In genomic region chr2:5844181-5844872, GRCm38 (mm10) we compare ENCODE assay signal across 8 mouse cellular contexts. TPM values are rescaled to one million over a fixed set of nuclear protein-coding genes. Genes with fewer than 3 reads are reported as not detected.
A peak's percentile ranks its signal among the peaks of the same experiment; 100 is the strongest.
DNase-seq lines count a peak whose midpoint lies in the region; ATAC-seq and TF ChIP-seq lines count a peak whose summit lies in the region.

No protein-coding gene starts in this region.

- H3K27ac ChIP-seq in kidney, embryonic 14.5 days (ENCODE audit: low read depth, low read length): peak overlapping the region; percentile 78
- peak overlapping the region; percentile 91 for H3K27ac ChIP-seq in bone marrow macrophage, adult 2 months (ENCODE audit: insufficient read depth, low read depth, low read length)
- peak overlapping the region; percentile 82 for H3K27ac ChIP-seq in hindbrain, embryonic 11.5 days (ENCODE audit: low read depth, low read length)
- H3K27ac ChIP-seq in midbrain, embryonic 12.5 days (replicated peaks): peak overlapping the region; percentile 89

- peaks cover 26% of the 10 kb centered on the region for H3K36me3 ChIP-seq in kidney, embryonic 14.5 days (ENCODE audit: control insufficient read depth, insufficient read depth, low read length)
- peaks cover 14% of the 10 kb centered on the region for H3K36me3 ChIP-seq in hindbrain, embryonic 11.5 days (ENCODE audit: control insufficient read depth, insufficient read depth, low read length)
- peaks cover 34% of the 10 kb centered on the region for H3K36me3 ChIP-seq in midbrain, embryonic 12.5 days

- no peak for TF ChIP-seq POLR2A in bone marrow macrophage, adult 2 months (IDR thresholded peaks at IDR 0.05; ENCODE audit: borderline replicate concordance, low read depth, low read length)

- peak; percentile 51; the same call in 1 of the 2 replicates for ATAC-seq in kidney, embryonic 14.5 days (ENCODE audit: low FRiP score, low TSS enrichment)
- ATAC-seq in hindbrain, embryonic 11.5 days (ENCODE audit: low FRiP score): no peak; the same call in 1 of the 2 replicates
- peak; percentile 8; the same call in 1 of the 2 replicates for ATAC-seq in midbrain, embryonic 12.5 days (ENCODE audit: low FRiP score, low read depth)

- WGBS in kidney, embryonic 14.5 days: 3% methylated on average over 23 of the region's 23 CpGs
- WGBS in hindbrain, embryonic 11.5 days: 4% methylated on average over 23 of the region's 23 CpGs
- WGBS in midbrain, embryonic 12.5 days: 4% methylated on average over 23 of the region's 23 CpGs

- peaks cover 10% of the 10 kb centered on the region for H3K4me1 ChIP-seq in kidney, embryonic 14.5 days (ENCODE audit: control insufficient read depth, insufficient read depth, low read length)
- peaks cover 6% of the 10 kb centered on the region for H3K4me1 ChIP-seq in bone marrow macrophage, adult 2 months (ENCODE audit: control insufficient read depth, insufficient read depth, low read length)
- H3K4me1 ChIP-seq in hindbrain, embryonic 11.5 days (replicated peaks; ENCODE audit: control insufficient read depth, insufficient read depth, low read length): no peaks in the 10 kb centered on the region
- H3K4me1 ChIP-seq in midbrain, embryonic 12.5 days: peaks cover 15% of the 10 kb centered on the region

- no peaks in the 10 kb centered on the region for H3K9me3 ChIP-seq in kidney, embryonic 14.5 days (ENCODE audit: control insufficient read depth, low read length)
- no peaks in the 10 kb centered on the region for H3K9me3 ChIP-seq in hindbrain, embryonic 11.5 days (ENCODE audit: control insufficient read depth, low read length)
- no peaks in the 10 kb centered on the region for H3K9me3 ChIP-seq in midbrain, embryonic 12.5 days

- DNase-seq in kidney, postnatal 25 days: no peak
- DNase-seq in hindbrain, embryonic 11.5 days (ENCODE audit: low spot score): no peak
- DNase-seq in adrenal gland, adult 2 months: no peak
- no peak for DNase-seq in cerebellum, postnatal 14 days
- DNase-seq in spleen, adult 12 weeks (ENCODE audit: low spot score): no peak

- H3K4me2 ChIP-seq in kidney, embryonic 14.5 days (replicated peaks; ENCODE audit: low read depth, low read length): peak overlapping the region; percentile 39
- H3K4me2 ChIP-seq in hindbrain, embryonic 11.5 days (replicated peaks; ENCODE audit: low read depth, low read length): peak overlapping the region; percentile 59
- H3K4me2 ChIP-seq in midbrain, embryonic 12.5 days (replicated peaks): peak overlapping the region; percentile 77

- H3K4me3 ChIP-seq in kidney, embryonic 14.5 days (ENCODE audit: low read length): peak overlapping the region; percentile 83
- H3K4me3 ChIP-seq in bone marrow macrophage, adult 2 months (ENCODE audit: insufficient read depth, low read length): peak overlapping the region; percentile 88
- H3K4me3 ChIP-seq in hindbrain, embryonic 11.5 days (ENCODE audit: low read depth, low read length): peak overlapping the region; percentile 76
- peak overlapping the region; percentile 78 for H3K4me3 ChIP-seq in midbrain, embryonic 12.5 days

- TF ChIP-seq CTCF in bone marrow macrophage, adult 2 months (IDR thresholded peaks at IDR 0.05; ENCODE audit: low read depth, low read length): no peak

- H3K9ac ChIP-seq in kidney, embryonic 14.5 days (ENCODE audit: low read depth, low read length): peak overlapping the region; percentile 59
- peak overlapping the region; percentile 86 for H3K9ac ChIP-seq in hindbrain, embryonic 11.5 days (ENCODE audit: low read depth, low read length)
- peak overlapping the region; percentile 77 for H3K9ac ChIP-seq in midbrain, embryonic 12.5 days (replicated peaks)

- no peaks in the 10 kb centered on the region for H3K27me3 ChIP-seq in kidney, embryonic 14.5 days (ENCODE audit: control insufficient read depth, insufficient read depth, low read length)
- no peaks in the 10 kb centered on the region for H3K27me3 ChIP-seq in hindbrain, embryonic 11.5 days (ENCODE audit: control insufficient read depth, insufficient read depth, low read length)
- no peaks in the 10 kb centered on the region for H3K27me3 ChIP-seq in midbrain, embryonic 12.5 days

RNA-seq across cellular contexts. Expression of gene Nudt5, which starts 0.5 kb away (rescaled TPM):
- polyA plus RNA-seq in kidney, embryonic 14.5 days (2014; fragmentation: Nextera tagmentation; extraction: Ambion mirVana): 83.8 and 101 TPM in 2 replicates
- 22.9 and 23.1 TPM in 2 replicates for polyA plus RNA-seq in bone marrow macrophage, adult 2 months (2012; ENCODE audit: insufficient read depth, insufficient read length, missing spikeins)
- 81.1 and 92.1 TPM in 2 replicates for polyA plus RNA-seq in hindbrain, embryonic 11.5 days (2014; fragmentation: Nextera tagmentation; extraction: Ambion mirVana)
- polyA plus RNA-seq in midbrain, embryonic 12.5 days (2016; fragmentation: Nextera tagmentation; extraction: Ambion mirVana): 71.0 and 73.9 TPM in 2 replicates
- total RNA-seq in adrenal gland, adult 2 months (2021): 10 to 100 TPM; 48.8 to 49.5 TPM
- 4.9 and 7.7 TPM in 2 replicates for polyA plus RNA-seq in adrenal gland, adult 2 months (2012; rRNA removed)

RNA-seq across cellular contexts. Expression of gene Cdc123, which starts 0.6 kb away (rescaled TPM):
- 291 and 357 TPM in 2 replicates for polyA plus RNA-seq in kidney, embryonic 14.5 days (2014; fragmentation: Nextera tagmentation; extraction: Ambion mirVana)
- 102 and 103 TPM in 2 replicates for polyA plus RNA-seq in bone marrow macrophage, adult 2 months (2012; ENCODE audit: insufficient read depth, insufficient read length, missing spikeins)
- polyA plus RNA-seq in hindbrain, embryonic 11.5 days (2014; fragmentation: Nextera tagmentation; extraction: Ambion mirVana): 311 and 312 TPM in 2 replicates
- 348 and 349 TPM in 2 replicates for polyA plus RNA-seq in midbrain, embryonic 12.5 days (2016; fragmentation: Nextera tagmentation; extraction: Ambion mirVana)
- total RNA-seq in adrenal gland, adult 2 months (2021): 100 to 1,000 TPM; 122 to 154 TPM
- polyA plus RNA-seq in adrenal gland, adult 2 months (2012; rRNA removed): 21.7 and 31.2 TPM in 2 replicates

RNA-seq across cellular contexts. Expression of gene Gm13199, which starts 18.4 kb away (rescaled TPM):
- 3.7 and 4.0 TPM in 2 replicates for polyA plus RNA-seq in kidney, embryonic 14.5 days (2014; fragmentation: Nextera tagmentation; extraction: Ambion mirVana)
- polyA plus RNA-seq in bone marrow macrophage, adult 2 months (2012; ENCODE audit: insufficient read depth, insufficient read length, missing spikeins): 1.2 and 2.2 TPM in 2 replicates
- polyA plus RNA-seq in hindbrain, embryonic 11.5 days (2014; fragmentation: Nextera tagmentation; extraction: Ambion mirVana): 1.8 and 2.3 TPM in 2 replicates
- 1.7 and 2.3 TPM in 2 replicates for polyA plus RNA-seq in midbrain, embryonic 12.5 days (2016; fragmentation: Nextera tagmentation; extraction: Ambion mirVana)
- total RNA-seq in adrenal gland, adult 2 months (2021): under 1 TPM; 0.40 to 0.93 TPM
- polyA plus RNA-seq in adrenal gland, adult 2 months (2012; rRNA removed): 1.5 and 2.3 TPM in 2 replicates

RNA-seq across cellular contexts. Expression of gene Sec61a2, which starts 50.9 kb away (rescaled TPM):
- 85.3 and 102 TPM in 2 replicates for polyA plus RNA-seq in kidney, embryonic 14.5 days (2014; fragmentation: Nextera tagmentation; extraction: Ambion mirVana)
- polyA plus RNA-seq in bone marrow macrophage, adult 2 months (2012; ENCODE audit: insufficient read depth, insufficient read length, missing spikeins): 20.8 and 24.5 TPM in 2 replicates
- polyA plus RNA-seq in hindbrain, embryonic 11.5 days (2014; fragmentation: Nextera tagmentation; extraction: Ambion mirVana): 78.1 and 85.9 TPM in 2 replicates
- 87.5 and 91.8 TPM in 2 replicates for polyA plus RNA-seq in midbrain, embryonic 12.5 days (2016; fragmentation: Nextera tagmentation; extraction: Ambion mirVana)
- total RNA-seq in adrenal gland, adult 2 months (2021): 10 to 100 TPM; 24.1 to 31.7 TPM
- 24.3 and 25.5 TPM in 2 replicates for polyA plus RNA-seq in adrenal gland, adult 2 months (2012; rRNA removed)
